Mouse (Mus musculus) small intestine, adult 2 months (tissue): ENCODE results near the gene Alg11. TPM values are rescaled to one million over a fixed set of nuclear protein-coding genes. Genes with fewer than 3 reads are reported as not detected.

Source experiments
- H3K27ac ChIP-seq: fragments of 200-500 bp; 2 replicates; pipeline ENCODE4 v1.5.1; 2012; ENCODE audit warnings: low read depth, low read length, control low read depth, inconsistent platforms; ENCODE audit not compliant: insufficient read depth
- H3K27me3 ChIP-seq: fragments of 200-500 bp; 2 replicates; pipeline ENCODE4 v1.6.1; 2012; ENCODE audit warnings: mild to moderate bottlenecking, moderate library complexity, low read length, inconsistent platforms; ENCODE audit not compliant: control insufficient read depth, insufficient read depth
- H3K36me3 ChIP-seq: fragments of 200-500 bp; 2 replicates; pipeline ENCODE4 v1.6.1; 2012; ENCODE audit warnings: mild to moderate bottlenecking, low read length, control low read depth, inconsistent platforms; ENCODE audit not compliant: control insufficient read depth, insufficient read depth
- H3K4me1 ChIP-seq: fragments of 200-500 bp; 2 replicates; pipeline ENCODE4 v1.6.1; 2012; ENCODE audit warnings: low read length, inconsistent platforms, mixed read lengths; ENCODE audit not compliant: control insufficient read depth, insufficient read depth, insufficient read length
- H3K4me3 ChIP-seq: fragments of 200-500 bp; 2 replicates; pipeline ENCODE4 v1.5.1; 2012; ENCODE audit warnings: low read depth, mild to moderate bottlenecking, control low read depth, inconsistent platforms, low read length, moderate library complexity
- CTCF ChIP-seq: fragments of 200-500 bp; IDR thresholded peaks from 2 replicates; pipeline ENCODE4 v1.5.1; 2012; ENCODE audit warnings: low read depth, mild to moderate bottlenecking, control low read depth, inconsistent platforms, low read length, moderate library complexity, mixed read lengths; ENCODE audit not compliant: insufficient replicate concordance, insufficient read length; ENCODE audit errors: extremely low read depth
- POLR2A ChIP-seq: fragments of 200-500 bp; IDR thresholded peaks from 2 replicates; pipeline ENCODE4 v1.6.1; 2012; ENCODE audit warnings: low read depth, mild to moderate bottlenecking, control low read depth, inconsistent platforms, low read length, moderate library complexity
- WGBS: fragments of 180-500 bp; shearing (Covaris S2); methylation state at CpG from one replicate; pipeline ENCODE4 v1.1.7; 2018; 5-methylcytosine and 5-hydroxymethylcytosine counted together
- polyA plus RNA-seq: library from polyadenylated mRNA; depleted of rRNA; stranded (reverse); fragments of >200 nt; gene quantifications from 2 replicates; pipeline ENCODE4 v1.2.3, GENCODE M21; 2012; rRNA removed

The Alg11 gene
- 0.95 and 1.3 TPM in 2 replicates for polyA plus RNA-seq

DNA sequence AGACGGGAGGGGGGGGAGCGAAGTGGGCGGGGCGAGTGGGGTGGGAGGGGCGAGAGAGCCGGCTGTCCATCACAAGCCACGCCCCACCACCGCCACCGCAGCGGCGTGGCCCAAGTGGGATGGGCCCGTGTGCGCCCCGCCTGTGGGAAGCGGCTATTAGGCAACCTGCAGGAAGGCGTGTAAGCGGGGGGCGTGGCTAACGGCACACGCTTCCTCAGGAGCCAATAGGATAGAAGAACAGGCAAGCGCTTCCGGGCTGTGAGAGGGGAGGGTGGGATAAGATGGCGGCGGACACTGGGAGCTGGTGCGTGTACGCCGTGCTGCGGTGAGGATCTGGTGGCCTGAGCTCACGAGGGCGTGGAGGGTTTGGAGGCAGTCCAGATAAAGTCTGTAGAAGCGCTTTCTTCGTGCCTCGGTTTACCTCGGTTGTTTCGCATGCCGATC, at the start of gene Alg11:
TSS of gene Alg11 (plus strand) at position 276 of the 444 bp plus-strand sequence.
- H3K36me3 ChIP-seq, result peaks cover 21% of the 10 kb centered on the region
- H3K27me3 ChIP-seq, result no peaks in the 10 kb centered on the region
- peaks cover 16% of the 10 kb centered on the region; the same call in 1 of the 2 replicates for H3K4me1 ChIP-seq
- peak within 1 kb of the TSS; percentile 73 for H3K27ac ChIP-seq
- TF ChIP-seq CTCF, result no peak
- peak; percentile 84 for TF ChIP-seq POLR2A
- WGBS, result 1% methylated on average over 35 of the region's 36 CpGs
- peak within 1 kb of the TSS; percentile 75 for H3K4me3 ChIP-seq

DNA sequence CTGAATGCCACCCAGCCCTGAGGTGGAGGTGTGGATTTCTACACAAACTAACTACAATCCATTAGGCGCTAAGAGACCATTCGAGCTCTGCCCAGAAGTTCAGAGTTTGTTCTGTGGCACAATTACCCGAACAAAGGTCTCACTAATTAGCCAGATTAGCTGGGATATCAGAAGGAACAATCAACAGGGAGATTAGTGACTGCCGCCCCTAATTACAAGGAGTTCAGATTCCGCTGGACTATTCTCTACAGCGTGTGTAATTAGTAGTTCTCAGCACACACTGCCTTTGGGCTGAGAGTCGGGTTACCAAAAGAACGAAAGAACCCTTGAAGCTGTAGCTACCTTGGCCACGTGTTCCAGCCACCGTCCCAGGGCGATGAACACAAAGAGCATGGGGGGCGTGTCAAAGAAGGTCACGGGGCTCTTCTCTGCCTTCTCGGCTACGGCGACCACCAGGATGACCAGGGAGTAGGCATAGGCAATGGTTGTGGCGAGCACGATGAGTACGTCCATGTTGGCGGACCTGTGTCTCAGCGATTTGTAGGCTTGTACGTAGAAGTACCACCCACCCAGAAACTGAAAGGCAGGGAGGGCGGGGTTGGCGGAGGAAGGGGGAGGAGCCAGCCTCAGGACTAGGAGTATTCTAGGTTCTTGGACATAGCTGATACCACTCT, 47.4 kb upstream of the Alg11 start:
- WGBS, result 53% methylated on average over 24 of the region's 24 CpGs
- Histone ChIP-seq H3K27ac (peak overlapping the region; percentile 76), H3K4me1 (peaks cover 18% of the 10 kb centered on the region), H3K36me3 (peaks cover 5% of the 10 kb centered on the region; the same call in 1 of the 2 replicates), H3K27me3 (no peaks in the 10 kb centered on the region), H3K4me3 (peak overlapping the region; percentile 47)
- TF ChIP-seq POLR2A (no peak), CTCF (no peak)

DNA sequence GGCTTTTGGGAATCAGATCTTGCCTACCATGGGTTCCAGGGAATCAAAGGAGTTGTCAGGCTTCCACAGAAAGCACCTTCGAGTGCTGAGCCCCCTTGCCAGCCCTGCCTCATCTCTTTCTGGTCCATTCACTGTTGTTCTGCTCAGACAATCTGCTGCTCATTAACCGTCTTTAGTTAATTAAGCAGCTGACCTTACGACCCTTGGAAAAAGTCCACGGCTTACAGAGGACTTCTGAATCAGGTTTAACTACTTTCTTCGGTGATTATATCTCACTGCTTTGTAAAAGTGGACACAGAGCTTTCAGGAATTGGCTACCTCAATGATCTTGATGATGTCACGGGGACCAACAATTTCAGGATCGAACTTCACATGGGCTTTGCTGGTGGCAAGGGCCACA, 42.8 kb upstream of the Alg11 start:
- no peak overlapping the region for H3K27ac ChIP-seq
- H3K4me1 ChIP-seq, result peaks cover 10% of the 10 kb centered on the region
- H3K4me3 ChIP-seq, result no peak overlapping the region
- no peaks in the 10 kb centered on the region for H3K27me3 ChIP-seq
- WGBS, result 70% methylated on average over 7 of the region's 7 CpGs
- TF ChIP-seq POLR2A, result no peak
- no peak for TF ChIP-seq CTCF
- H3K36me3 ChIP-seq, result peaks cover 2% of the 10 kb centered on the region; the same call in 1 of the 2 replicates

DNA sequence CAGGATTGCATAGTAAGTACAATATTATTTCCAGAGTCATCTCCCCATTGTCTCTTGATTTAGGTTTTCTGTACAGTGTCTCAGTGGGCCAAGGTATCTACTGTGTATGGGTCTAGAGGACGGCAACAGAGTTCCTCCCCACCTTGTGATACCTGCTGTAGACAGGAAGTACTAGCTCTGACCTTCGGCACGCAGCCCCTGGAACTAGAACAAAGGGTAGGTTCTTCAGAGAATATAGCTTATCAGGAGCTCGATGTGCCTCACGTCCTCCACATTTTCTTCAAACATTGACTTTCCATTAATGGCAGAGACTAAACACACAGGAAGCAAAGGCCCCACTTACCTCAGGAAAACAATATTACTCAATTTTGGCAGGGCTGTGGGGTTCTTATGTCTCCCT, 41.0 kb upstream of the Alg11 start:
- Histone ChIP-seq H3K4me1 (no peaks in the 10 kb centered on the region), H3K4me3 (no peak overlapping the region), H3K27me3 (no peaks in the 10 kb centered on the region), H3K36me3 (peaks cover 2% of the 10 kb centered on the region; the same call in 1 of the 2 replicates), H3K27ac (no peak overlapping the region)
- 40% methylated on average over 5 of the region's 5 CpGs for WGBS
- TF ChIP-seq POLR2A, result no peak
- TF ChIP-seq CTCF, result no peak

DNA sequence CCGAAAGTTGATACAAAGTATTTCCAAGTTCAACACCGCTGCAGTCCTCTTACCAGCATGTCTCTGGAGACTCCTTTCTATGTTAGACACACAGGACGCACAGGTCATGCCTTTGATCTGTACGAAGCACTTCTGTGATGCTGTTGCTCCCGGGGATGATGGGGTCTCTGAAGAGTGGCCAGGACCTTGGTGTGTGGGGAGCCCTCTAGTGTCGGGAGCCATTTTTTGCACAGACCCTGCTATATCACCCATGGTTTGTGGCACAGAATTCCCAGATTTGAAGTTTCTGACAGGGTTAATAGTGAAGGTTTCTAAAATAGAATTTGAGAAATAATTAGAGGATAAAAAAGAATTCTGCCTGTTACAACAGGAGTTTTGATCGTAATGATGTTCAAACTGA, 38.3 kb upstream of the Alg11 start:
- H3K27ac ChIP-seq, result no peak overlapping the region
- H3K4me3 ChIP-seq, result no peak overlapping the region
- H3K4me1 ChIP-seq, result no peaks in the 10 kb centered on the region
- no peaks in the 10 kb centered on the region for H3K27me3 ChIP-seq
- H3K36me3 ChIP-seq, result peaks cover 5% of the 10 kb centered on the region
- TF ChIP-seq CTCF (no peak), POLR2A (no peak)
- WGBS, result 72% methylated on average over 7 of the region's 7 CpGs

DNA sequence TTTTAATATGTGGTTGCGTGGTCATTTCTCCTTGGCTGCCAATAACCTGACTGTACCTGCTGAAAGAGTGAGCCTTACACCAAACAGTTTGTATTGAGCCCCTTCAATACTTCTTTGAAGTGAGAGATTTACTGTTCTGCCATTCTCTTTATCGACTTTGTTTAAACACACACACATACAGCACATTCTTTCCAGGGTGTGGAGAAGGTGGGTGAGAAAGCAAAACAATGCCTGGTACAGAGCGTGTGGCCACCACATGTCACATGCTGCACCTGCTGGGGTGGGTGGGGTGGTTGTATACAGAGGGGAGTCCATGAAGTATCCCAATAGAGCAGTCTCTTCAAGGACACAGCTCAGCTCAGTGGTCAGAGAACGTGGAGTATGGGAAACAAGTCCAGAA, 35.3 kb upstream of the Alg11 start:
- 38% methylated on average over 4 of the region's 4 CpGs for WGBS
- TF ChIP-seq CTCF (no peak), POLR2A (no peak)
- H3K27ac ChIP-seq, result no peak overlapping the region

DNA sequence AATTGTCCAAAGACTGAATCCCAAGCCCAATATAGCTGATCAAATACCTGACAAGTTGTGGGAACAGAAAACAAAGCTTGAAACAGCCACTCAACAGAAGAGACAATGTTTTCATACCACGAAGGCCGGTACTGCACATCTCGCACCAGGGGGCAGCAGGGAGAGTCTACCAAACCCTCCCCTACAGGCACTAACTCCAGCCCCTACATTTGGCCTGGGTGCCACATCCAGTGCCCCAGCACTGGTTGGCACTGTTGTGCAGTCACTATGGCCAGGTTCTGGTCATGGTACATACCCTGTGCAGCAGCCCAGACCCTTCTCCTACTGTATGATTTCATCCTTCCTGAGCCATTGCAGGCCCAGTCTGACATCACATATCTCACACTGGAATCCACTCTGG, 31.5 kb upstream of the Alg11 start:
- Histone ChIP-seq H3K27me3 (no peaks in the 10 kb centered on the region), H3K4me3 (no peak overlapping the region), H3K4me1 (no peaks in the 10 kb centered on the region), H3K27ac (no peak overlapping the region), H3K36me3 (peaks cover 7% of the 10 kb centered on the region)
- WGBS, result 68% methylated on average over 3 of the region's 3 CpGs
- TF ChIP-seq CTCF (no peak), POLR2A (no peak)

More for the DNA sequence above, 35.3 kb upstream of the Alg11 start:
- H3K4me1 ChIP-seq, result no peaks in the 10 kb centered on the region
- no peaks in the 10 kb centered on the region for H3K27me3 ChIP-seq
- peaks cover 8% of the 10 kb centered on the region for H3K36me3 ChIP-seq
- H3K4me3 ChIP-seq, result no peak overlapping the region
